ENCODE assay signal across 9 mouse cellular contexts in the genomic region with DNA sequence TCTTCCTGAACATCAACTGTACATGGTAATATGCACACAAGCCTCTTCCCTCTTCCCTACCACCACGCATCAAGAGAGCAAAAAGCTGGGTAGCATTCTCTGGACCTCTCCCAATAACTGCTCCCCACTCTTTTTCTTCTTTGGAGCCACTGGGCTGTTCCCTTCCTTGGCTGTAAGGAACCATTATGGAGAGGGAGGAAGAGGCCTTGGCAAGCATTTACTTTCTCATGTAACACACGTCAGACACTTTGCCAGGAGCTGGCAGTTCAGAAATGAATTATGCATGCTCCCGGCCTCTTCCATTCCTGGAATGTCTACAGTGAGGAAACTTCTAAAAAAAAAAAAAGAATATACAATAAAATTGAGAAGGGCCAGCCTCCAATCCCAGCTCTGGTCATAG. TPM values are rescaled to one million over a fixed set of nuclear protein-coding genes. Genes with fewer than 3 reads are reported as not detected.
A peak's percentile ranks its signal among the peaks of the same experiment; 100 is the strongest.
DNase-seq lines count a peak whose midpoint lies in the region; ATAC-seq and TF ChIP-seq lines count a peak whose summit lies in the region.
"Had no signal": no experiment of that assay in that cellular context is flagged by ENCODE, and none has a peak within 500 bp of the region (broad histone marks: within the 10 kb centered on the region; RNA-seq: fewer than 3 reads in every experiment).

No protein-coding gene starts in this region.

- no peak overlapping the region for H3K4me2 ChIP-seq in midbrain, embryonic 15.5 days

- peak; percentile 74; the same call in 1 of the 2 replicates for ATAC-seq in midbrain, embryonic 15.5 days (replicated peaks)

- intact Hi-C loops in gastrocnemius, adult 2 months (cut with DNase I): no loop called here
- intact Hi-C loops in gastrocnemius, postnatal 14 days (cut with DNase I; ENCODE audit: low total_unique reads): no loop called here

- no peak overlapping the region for H3K4me3 ChIP-seq in gastrocnemius, adult 2 months
- H3K4me3 ChIP-seq in midbrain, embryonic 15.5 days: no peak overlapping the region

- peaks cover 34% of the 10 kb centered on the region for H3K4me1 ChIP-seq in midbrain, embryonic 15.5 days

- WGBS in midbrain, embryonic 15.5 days: 49% methylated on average over 3 of the region's 3 CpGs

- TF ChIP-seq CTCF in gastrocnemius, adult 2 months (IDR thresholded peaks at IDR 0.05): no peak

- H3K9ac ChIP-seq in midbrain, embryonic 15.5 days: no peak overlapping the region

- H3K36me3 ChIP-seq in midbrain, embryonic 15.5 days (replicated peaks): peaks cover 18% of the 10 kb centered on the region; the same call in 1 of the 2 replicates

- DNase-seq in gastrocnemius, adult 2 months: peak; percentile 50
- no peak for DNase-seq in gastrocnemius, postnatal 14 days
- DNase-seq in adipocyte (ENCODE audit: low spot score): peak; percentile 93
- DNase-seq in frontal cortex, adult 2 months (ENCODE audit: extremely low spot score in 1 of 2, low spot score in 1 of 2): peak; percentile 75 to 84
- peak; percentile 66 to 74 for DNase-seq in kidney, postnatal 25 days
- DNase-seq in embryo, embryonic 10.5 days (ENCODE audit: low spot score): no peak
- DNase-seq in urinary bladder, adult 2 months (ENCODE audit: low spot score): no peak

- no peaks in the 10 kb centered on the region for H3K9me3 ChIP-seq in midbrain, embryonic 15.5 days

- no peak overlapping the region for H3K27ac ChIP-seq in gastrocnemius, adult 2 months
- peak overlapping the region; percentile 71 for H3K27ac ChIP-seq in midbrain, embryonic 15.5 days
- H3K27ac ChIP-seq: macrophage had no signal

- no peaks in the 10 kb centered on the region for H3K27me3 ChIP-seq in midbrain, embryonic 15.5 days (replicated peaks)

RNA-seq across cellular contexts. Expression of gene Slc35b4, which starts 22.7 kb away (rescaled TPM):
- total RNA-seq in gastrocnemius, adult 2 months (2021): 1 to 10 TPM; 6.8 to 8.9 TPM
- total RNA-seq in gastrocnemius, postnatal 14 days (2021): 10 to 100 TPM in 1 of 2 experiments, 1 to 10 TPM in 1; 7.0 to 10.6 TPM
- polyA plus RNA-seq in frontal cortex, adult 2 months (2012; rRNA removed): 47.1 and 52.6 TPM in 2 replicates
- 45.0 and 45.6 TPM in 2 replicates for polyA plus RNA-seq in midbrain, embryonic 15.5 days (2015; fragmentation: Nextera tagmentation; extraction: Ambion mirVana)
- polyA plus RNA-seq in urinary bladder, adult 2 months (2012; rRNA removed): 43.5 and 44.5 TPM in 2 replicates

Comparison
In these comparisons a context has a peak if more than half of its experiments do, and no peak if none do; other contexts are left out.
1. DNase-seq: peak in gastrocnemius, adult 2 months (single experiment), adipocyte (single experiment), frontal cortex, adult 2 months (2 of 2) and kidney, postnatal 25 days (2 of 2); none in gastrocnemius, postnatal 14 days (single experiment), embryo, embryonic 10.5 days (single experiment) and urinary bladder, adult 2 months (single experiment).